Mouse (Mus musculus): Measurements from ENCODE around the gene Abca7. TPM values are rescaled to one million over a fixed set of nuclear protein-coding genes. Genes with fewer than 3 reads are reported as not detected.

The Abca7 gene
- 0.12 TPM for polyA plus RNA-seq (2014; fragmentation: Illumina TruSeq; extraction: RNeasy Lipid Tissue Mini Kit (QIAGEN cat#74804); ENCODE audit: low read depth, low replicate concordance)

DNA sequence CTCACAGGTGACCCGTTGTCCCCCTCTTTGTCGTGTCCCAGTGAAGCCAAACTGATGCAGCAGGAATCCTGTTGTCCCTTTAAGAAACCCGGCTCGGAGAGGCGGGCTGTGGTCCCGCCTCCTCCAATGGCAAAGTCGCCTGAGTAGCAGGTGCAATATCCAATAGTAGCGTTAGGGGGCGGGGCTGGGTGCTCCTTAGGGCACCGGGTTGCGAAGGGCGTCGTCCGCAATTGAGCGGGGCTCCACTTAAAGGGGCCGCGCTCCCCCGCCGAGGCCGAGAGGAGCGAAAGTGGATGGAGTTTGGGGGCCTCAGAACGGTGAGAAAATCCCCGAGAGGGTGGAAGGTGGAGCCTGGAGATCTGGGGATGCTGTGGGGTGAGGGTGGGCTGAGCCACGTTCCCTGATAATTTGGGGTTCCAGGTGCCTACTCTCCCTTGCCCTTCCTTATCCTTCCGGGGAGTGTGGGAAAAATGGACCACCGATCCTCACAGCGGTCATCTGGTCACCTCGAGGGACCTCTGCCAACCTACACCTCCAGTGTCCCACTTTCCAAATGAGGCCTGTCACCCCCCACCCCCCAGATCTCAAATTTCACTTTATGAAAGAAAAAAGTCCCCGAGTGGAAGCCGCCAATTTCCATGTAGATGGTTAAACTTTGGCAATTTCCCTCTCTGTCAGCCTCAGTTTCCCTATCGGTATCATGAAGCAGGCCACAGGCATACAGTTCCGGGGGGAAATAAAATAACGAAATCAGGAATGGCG, at the start of gene Abca7:
TSS of gene Abca7 (plus strand) at position 223 of the 762 bp plus-strand sequence.

DNA sequence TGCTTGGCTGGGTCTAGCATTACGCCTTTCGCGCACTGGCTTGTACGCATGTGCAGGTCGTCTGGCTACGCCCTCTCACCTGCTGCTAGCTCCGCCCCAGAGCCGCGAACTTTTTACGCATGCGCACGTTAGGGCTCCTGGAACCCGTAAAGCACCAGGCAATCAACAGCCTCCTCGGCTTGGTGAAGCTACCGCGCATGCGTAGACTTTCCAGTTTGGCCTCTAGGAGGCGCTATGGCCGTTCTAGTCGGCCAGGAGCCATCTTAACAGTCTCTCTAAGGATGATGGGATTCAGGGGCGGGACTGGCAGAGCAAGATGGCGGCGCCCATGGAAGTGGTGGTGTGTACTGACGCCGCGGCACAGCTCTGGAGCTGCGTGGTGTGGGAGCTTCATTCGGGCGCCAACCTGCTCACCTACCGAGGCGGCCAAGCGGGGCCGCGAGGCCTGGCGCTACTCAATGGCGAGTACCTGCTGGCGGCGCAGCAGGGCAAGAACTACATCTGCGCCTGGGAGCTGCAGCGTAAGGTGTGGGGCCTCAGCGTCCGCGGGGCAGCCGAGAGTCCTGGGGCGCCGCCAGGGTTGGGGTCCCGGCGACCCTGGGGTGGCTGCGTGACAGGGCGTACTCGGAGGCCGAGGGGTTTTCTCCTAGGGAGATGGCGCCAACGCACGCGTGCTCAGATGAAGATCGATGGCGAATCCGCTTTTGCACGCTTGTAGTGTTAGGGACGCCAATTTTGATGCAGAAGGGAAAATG, 36.3 kb upstream of the Abca7 start, which contains the start of gene Wdr18:
TSS of gene Wdr18 (plus strand) at position 306 of the 755 bp plus-strand sequence.

DNA sequence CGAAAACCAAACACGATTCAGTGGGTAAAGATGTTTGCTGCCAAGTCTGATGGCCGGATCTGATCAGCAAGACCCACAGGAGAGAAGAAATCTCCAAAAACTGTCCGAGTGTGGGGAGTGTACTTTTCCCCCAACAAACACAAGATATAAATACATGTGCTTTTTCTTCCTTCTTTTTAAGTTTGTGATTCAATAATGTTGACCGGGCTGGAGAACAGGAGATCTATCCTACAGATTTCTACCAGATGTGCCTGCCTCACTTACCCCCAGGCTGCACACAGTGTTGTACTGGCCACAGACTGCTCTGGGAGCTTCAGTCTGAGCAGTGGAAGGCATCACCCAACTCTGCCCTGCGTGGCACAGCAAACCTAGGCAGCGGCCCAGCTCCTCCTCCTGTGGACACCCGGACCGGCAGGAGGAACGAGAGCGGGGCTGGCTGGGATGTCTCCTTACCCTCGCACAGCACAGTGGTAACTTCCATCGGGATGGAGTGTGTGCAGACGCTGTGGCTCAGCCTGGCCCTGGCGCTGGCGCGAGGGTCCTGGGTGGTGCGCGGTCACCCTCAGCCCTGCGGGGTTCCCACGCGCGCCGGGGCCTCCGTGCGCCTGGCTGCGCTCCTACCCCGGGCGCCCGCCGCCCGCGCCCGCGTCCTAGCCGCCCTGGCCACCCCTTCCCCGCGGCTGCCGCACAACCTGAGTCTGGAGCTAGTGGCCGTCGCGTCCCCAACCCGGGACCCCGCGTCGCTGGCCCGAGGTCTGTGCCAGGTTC, 25.7 kb upstream of the Abca7 start, which contains the start of gene Grin3b:
TSS of gene Grin3b (plus strand) at position 301 of the 768 bp plus-strand sequence.

DNA sequence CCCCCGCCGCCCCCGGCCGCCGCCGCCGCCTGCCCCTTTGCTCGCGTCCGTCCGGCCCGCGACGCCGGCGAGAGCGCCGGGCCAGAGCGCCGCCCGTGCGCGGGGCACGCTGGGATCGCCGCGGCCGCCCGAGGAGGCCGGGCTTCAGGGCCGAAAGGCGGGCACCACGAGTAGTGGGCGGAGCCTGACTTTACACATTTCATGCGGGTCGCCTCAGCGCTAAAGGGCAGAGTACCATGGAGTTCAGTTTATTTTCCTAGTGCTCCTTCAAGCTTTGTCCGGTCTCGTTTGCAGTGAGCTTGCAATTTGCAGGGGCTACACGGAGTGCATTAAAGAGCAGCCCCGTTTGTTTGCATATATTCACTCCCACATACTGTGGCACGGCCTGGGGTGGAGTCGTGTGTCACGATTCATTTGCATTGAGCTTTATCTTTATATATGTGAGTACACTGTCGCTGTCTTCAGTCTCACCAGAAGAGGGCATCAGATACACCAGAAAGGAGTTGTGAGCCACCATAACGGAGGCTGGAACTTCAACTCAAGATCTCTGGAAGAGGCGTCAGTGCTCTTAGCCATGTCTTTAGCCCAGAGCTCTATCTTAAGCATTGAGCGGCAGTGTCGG, 12.0 kb upstream of the Abca7 start, which contains the start of gene Tmem259:
TSS of gene Tmem259 (minus strand) at position 136 of the 622 bp plus-strand sequence.

DNA sequence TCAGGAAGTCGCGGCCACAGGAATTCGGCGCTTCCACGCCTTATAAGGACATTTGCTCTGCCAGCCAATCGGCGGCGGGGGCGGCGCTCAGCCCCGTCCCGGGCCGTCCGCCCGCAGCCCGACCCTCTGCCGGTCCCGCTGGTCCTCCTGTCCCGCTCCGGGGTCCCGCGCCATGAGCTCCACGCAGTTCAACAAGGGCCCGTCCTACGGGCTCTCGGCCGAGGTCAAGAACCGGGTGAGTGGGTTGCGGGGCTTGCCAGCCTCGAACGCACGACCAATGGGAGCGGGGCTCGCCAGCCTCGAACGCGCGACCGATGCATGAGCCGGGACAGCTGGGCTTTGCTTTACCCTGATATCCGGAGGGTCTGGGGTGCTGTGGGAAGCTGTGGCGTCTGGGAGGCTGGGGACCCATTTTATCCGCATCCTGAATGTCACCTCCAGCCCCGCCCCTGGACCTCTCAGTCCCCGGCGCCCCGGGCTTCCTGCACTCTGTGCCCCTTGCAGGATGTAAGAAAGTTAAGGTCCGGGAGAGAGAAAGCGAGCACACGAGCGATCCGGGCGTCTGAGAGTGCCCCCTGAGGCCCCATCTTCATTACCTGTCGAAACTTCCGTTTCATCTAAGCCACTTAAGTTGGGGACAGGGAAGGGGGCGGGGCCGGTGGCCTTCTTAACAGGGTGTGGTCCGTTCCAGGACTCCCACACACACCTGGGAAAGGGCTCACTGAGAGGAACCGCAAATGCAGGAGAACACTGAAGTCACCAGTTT, 7.6 kb upstream of the Abca7 start, which contains the start of gene Cnn2:
TSS of gene Cnn2 (plus strand) at position 79 of the 766 bp plus-strand sequence.

DNA sequence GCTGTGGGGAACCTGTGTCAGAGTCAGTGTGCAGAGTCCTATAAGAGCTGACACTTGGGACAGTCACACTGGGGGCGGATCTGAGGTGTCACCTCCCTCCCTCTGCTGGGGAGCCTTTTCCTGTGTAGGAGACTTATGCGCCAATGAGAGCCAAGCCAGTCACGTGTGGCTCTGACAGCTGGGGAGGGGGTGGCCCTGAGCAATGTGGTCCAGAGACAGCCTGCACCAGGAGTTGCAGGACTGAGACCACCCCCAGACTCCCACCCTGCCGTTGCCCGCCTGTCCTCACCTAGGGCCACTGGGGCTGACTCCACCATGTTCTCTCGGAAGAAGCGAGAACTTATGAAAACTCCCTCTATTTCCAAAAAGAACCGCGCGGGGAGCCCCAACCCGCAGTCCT, 20.2 kb downstream of the Abca7 start, which contains the start of gene Arhgap45:
TSS of gene Arhgap45 (plus strand) at position 143 of the 400 bp plus-strand sequence.

DNA sequence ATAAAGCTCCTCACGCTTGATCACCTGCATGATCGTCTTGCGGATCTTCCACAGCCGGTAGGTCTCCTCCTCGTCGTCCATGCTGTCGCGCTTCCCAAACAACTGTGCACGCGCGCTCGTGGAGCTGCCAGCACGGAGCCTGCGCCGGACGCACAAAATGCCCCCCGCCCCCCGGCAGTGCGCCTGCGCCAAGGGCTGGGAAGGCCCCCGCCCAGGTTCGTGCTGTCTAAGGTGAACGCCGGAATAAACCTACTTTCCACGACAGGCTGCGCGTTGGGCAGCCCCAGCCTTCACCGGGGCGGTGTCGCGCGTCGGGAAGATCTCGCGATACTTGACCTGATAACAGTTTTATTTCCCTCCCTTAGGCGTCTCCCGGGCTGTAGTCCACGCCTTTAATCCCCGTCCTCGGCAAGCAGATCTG, 43.3 kb downstream of the Abca7 start, which contains the start of gene Polr2e:
TSS of gene Polr2e (minus strand) at position 237 of the 421 bp plus-strand sequence.

DNA sequence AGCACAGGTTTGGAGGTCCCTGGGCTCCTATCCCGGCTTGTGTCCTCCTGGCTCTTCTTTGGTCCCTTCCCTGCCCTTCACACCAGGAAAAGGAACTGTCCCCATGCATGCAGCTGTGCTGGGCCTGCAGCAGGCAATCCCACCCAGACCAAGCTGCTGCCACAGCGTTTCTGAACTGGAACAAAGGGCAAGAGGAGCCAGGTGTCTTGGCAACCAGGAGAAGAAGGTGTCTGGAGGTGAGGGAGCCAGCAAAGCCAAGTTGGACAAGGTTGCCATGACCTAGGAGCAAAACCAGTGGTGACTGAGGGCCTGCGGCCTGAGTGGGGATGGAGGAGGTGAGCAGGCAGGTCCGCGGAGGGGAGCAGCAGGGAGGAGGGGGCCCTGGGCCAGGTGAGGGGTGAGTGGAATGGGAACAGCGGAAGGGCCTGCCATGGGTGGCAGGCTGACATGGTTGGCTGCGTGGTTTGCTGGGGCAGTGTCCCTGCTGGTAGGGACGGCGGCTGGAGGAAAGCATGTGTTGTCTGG, 50.8 kb downstream of the Abca7 start, which contains the start of gene Gpx4:
TSS of gene Gpx4 (plus strand) at position 126 of the 525 bp plus-strand sequence.

Other genes with a start within 250 kb of the Abca7 start
- 4.2 TPM for gene Polrmt, start 249.9 kb upstream of the Abca7 start, polyA plus RNA-seq (2014; fragmentation: Illumina TruSeq; extraction: RNeasy Lipid Tissue Mini Kit (QIAGEN cat#74804); ENCODE audit: low read depth, low replicate concordance)
- gene Fgf22, start 241.4 kb upstream of the Abca7 start, polyA plus RNA-seq (2014; fragmentation: Illumina TruSeq; extraction: RNeasy Lipid Tissue Mini Kit (QIAGEN cat#74804); ENCODE audit: low read depth, low replicate concordance), result not detected
- 0.36 TPM for gene Rnf126, start 229.5 kb upstream of the Abca7 start, polyA plus RNA-seq (2014; fragmentation: Illumina TruSeq; extraction: RNeasy Lipid Tissue Mini Kit (QIAGEN cat#74804); ENCODE audit: low read depth, low replicate concordance)
- gene Fstl3, start 219.2 kb upstream of the Abca7 start, polyA plus RNA-seq (2014; fragmentation: Illumina TruSeq; extraction: RNeasy Lipid Tissue Mini Kit (QIAGEN cat#74804); ENCODE audit: low read depth, low replicate concordance), result 2.6 TPM
- not detected for gene Prss57, start 205.5 kb upstream of the Abca7 start, polyA plus RNA-seq (2014; fragmentation: Illumina TruSeq; extraction: RNeasy Lipid Tissue Mini Kit (QIAGEN cat#74804); ENCODE audit: low read depth, low replicate concordance)
- gene Palm, start 202.9 kb upstream of the Abca7 start, polyA plus RNA-seq (2014; fragmentation: Illumina TruSeq; extraction: RNeasy Lipid Tissue Mini Kit (QIAGEN cat#74804); ENCODE audit: low read depth, low replicate concordance), result 1.1 TPM
- gene Misp, start 175.5 kb upstream of the Abca7 start, polyA plus RNA-seq (2014; fragmentation: Illumina TruSeq; extraction: RNeasy Lipid Tissue Mini Kit (QIAGEN cat#74804); ENCODE audit: low read depth, low replicate concordance), result 0.49 TPM
- 40.9 TPM for gene Ptbp1, start 142.1 kb upstream of the Abca7 start, polyA plus RNA-seq (2014; fragmentation: Illumina TruSeq; extraction: RNeasy Lipid Tissue Mini Kit (QIAGEN cat#74804); ENCODE audit: low read depth, low replicate concordance)
- not detected for gene Prtn3, start 122.0 kb upstream of the Abca7 start, polyA plus RNA-seq (2014; fragmentation: Illumina TruSeq; extraction: RNeasy Lipid Tissue Mini Kit (QIAGEN cat#74804); ENCODE audit: low read depth, low replicate concordance)
- not detected for gene Plppr3, start 121.9 kb upstream of the Abca7 start, polyA plus RNA-seq (2014; fragmentation: Illumina TruSeq; extraction: RNeasy Lipid Tissue Mini Kit (QIAGEN cat#74804); ENCODE audit: low read depth, low replicate concordance)
- gene Elane, start 110.2 kb upstream of the Abca7 start, polyA plus RNA-seq (2014; fragmentation: Illumina TruSeq; extraction: RNeasy Lipid Tissue Mini Kit (QIAGEN cat#74804); ENCODE audit: low read depth, low replicate concordance), result not detected
- not detected for gene Cfd, start 105.6 kb upstream of the Abca7 start, polyA plus RNA-seq (2014; fragmentation: Illumina TruSeq; extraction: RNeasy Lipid Tissue Mini Kit (QIAGEN cat#74804); ENCODE audit: low read depth, low replicate concordance)
- gene Med16, start 87.6 kb upstream of the Abca7 start, polyA plus RNA-seq (2014; fragmentation: Illumina TruSeq; extraction: RNeasy Lipid Tissue Mini Kit (QIAGEN cat#74804); ENCODE audit: low read depth, low replicate concordance), result 0.20 TPM
- not detected for gene Gm26602, start 85.6 kb upstream of the Abca7 start, polyA plus RNA-seq (2014; fragmentation: Illumina TruSeq; extraction: RNeasy Lipid Tissue Mini Kit (QIAGEN cat#74804); ENCODE audit: low read depth, low replicate concordance)
- 0.16 TPM for gene Kiss1r, start 79.5 kb upstream of the Abca7 start, polyA plus RNA-seq (2014; fragmentation: Illumina TruSeq; extraction: RNeasy Lipid Tissue Mini Kit (QIAGEN cat#74804); ENCODE audit: low read depth, low replicate concordance)
- gene R3hdm4, start 75.3 kb upstream of the Abca7 start, polyA plus RNA-seq (2014; fragmentation: Illumina TruSeq; extraction: RNeasy Lipid Tissue Mini Kit (QIAGEN cat#74804); ENCODE audit: low read depth, low replicate concordance), result 6.4 TPM
- 3.1 TPM for gene Arid3a, start 69.5 kb upstream of the Abca7 start, polyA plus RNA-seq (2014; fragmentation: Illumina TruSeq; extraction: RNeasy Lipid Tissue Mini Kit (QIAGEN cat#74804); ENCODE audit: low read depth, low replicate concordance)
- 1.7 TPM for gene Wdr18, start 36.3 kb upstream of the Abca7 start, polyA plus RNA-seq (2014; fragmentation: Illumina TruSeq; extraction: RNeasy Lipid Tissue Mini Kit (QIAGEN cat#74804); ENCODE audit: low read depth, low replicate concordance)
- not detected for gene Grin3b, start 25.8 kb upstream of the Abca7 start, polyA plus RNA-seq (2014; fragmentation: Illumina TruSeq; extraction: RNeasy Lipid Tissue Mini Kit (QIAGEN cat#74804); ENCODE audit: low read depth, low replicate concordance)
- 0.40 TPM for gene Tmem259, start 12.2 kb upstream of the Abca7 start, polyA plus RNA-seq (2014; fragmentation: Illumina TruSeq; extraction: RNeasy Lipid Tissue Mini Kit (QIAGEN cat#74804); ENCODE audit: low read depth, low replicate concordance)
- 3.0 TPM for gene Cnn2, start 7.9 kb upstream of the Abca7 start, polyA plus RNA-seq (2014; fragmentation: Illumina TruSeq; extraction: RNeasy Lipid Tissue Mini Kit (QIAGEN cat#74804); ENCODE audit: low read depth, low replicate concordance)
- not detected for gene Arhgap45, start 20.2 kb downstream of the Abca7 start, polyA plus RNA-seq (2014; fragmentation: Illumina TruSeq; extraction: RNeasy Lipid Tissue Mini Kit (QIAGEN cat#74804); ENCODE audit: low read depth, low replicate concordance)
- 0.32 TPM for gene Polr2e, start 43.3 kb downstream of the Abca7 start, polyA plus RNA-seq (2014; fragmentation: Illumina TruSeq; extraction: RNeasy Lipid Tissue Mini Kit (QIAGEN cat#74804); ENCODE audit: low read depth, low replicate concordance)
- 92.2 TPM for gene Gpx4, start 50.7 kb downstream of the Abca7 start, polyA plus RNA-seq (2014; fragmentation: Illumina TruSeq; extraction: RNeasy Lipid Tissue Mini Kit (QIAGEN cat#74804); ENCODE audit: low read depth, low replicate concordance)
- 0.24 TPM for gene Sbno2, start 109.1 kb downstream of the Abca7 start, polyA plus RNA-seq (2014; fragmentation: Illumina TruSeq; extraction: RNeasy Lipid Tissue Mini Kit (QIAGEN cat#74804); ENCODE audit: low read depth, low replicate concordance)
- 3.9 TPM for gene Stk11, start 119.3 kb downstream of the Abca7 start, polyA plus RNA-seq (2014; fragmentation: Illumina TruSeq; extraction: RNeasy Lipid Tissue Mini Kit (QIAGEN cat#74804); ENCODE audit: low read depth, low replicate concordance)
- gene Atp5d, start 142.1 kb downstream of the Abca7 start, polyA plus RNA-seq (2014; fragmentation: Illumina TruSeq; extraction: RNeasy Lipid Tissue Mini Kit (QIAGEN cat#74804); ENCODE audit: low read depth, low replicate concordance), result 0.85 TPM
- not detected for gene Cbarp, start 144.3 kb downstream of the Abca7 start, polyA plus RNA-seq (2014; fragmentation: Illumina TruSeq; extraction: RNeasy Lipid Tissue Mini Kit (QIAGEN cat#74804); ENCODE audit: low read depth, low replicate concordance)
- gene Midn, start 151.8 kb downstream of the Abca7 start, polyA plus RNA-seq (2014; fragmentation: Illumina TruSeq; extraction: RNeasy Lipid Tissue Mini Kit (QIAGEN cat#74804); ENCODE audit: low read depth, low replicate concordance), result 5.1 TPM
- gene Cirbp, start 169.5 kb downstream of the Abca7 start, polyA plus RNA-seq (2014; fragmentation: Illumina TruSeq; extraction: RNeasy Lipid Tissue Mini Kit (QIAGEN cat#74804); ENCODE audit: low read depth, low replicate concordance), result 12.5 TPM
- gene 1600002K03Rik, start 176.4 kb downstream of the Abca7 start, polyA plus RNA-seq (2014; fragmentation: Illumina TruSeq; extraction: RNeasy Lipid Tissue Mini Kit (QIAGEN cat#74804); ENCODE audit: low read depth, low replicate concordance), result not detected
- gene Efna2, start 183.0 kb downstream of the Abca7 start, polyA plus RNA-seq (2014; fragmentation: Illumina TruSeq; extraction: RNeasy Lipid Tissue Mini Kit (QIAGEN cat#74804); ENCODE audit: low read depth, low replicate concordance), result 0.40 TPM
- 3.0 TPM for gene Mum1, start 229.9 kb downstream of the Abca7 start, polyA plus RNA-seq (2014; fragmentation: Illumina TruSeq; extraction: RNeasy Lipid Tissue Mini Kit (QIAGEN cat#74804); ENCODE audit: low read depth, low replicate concordance)